Mouse (Mus musculus): Measurements from ENCODE around the gene Gm4027.
"Not testable (repeated sequence)": the region's sequence is repeated elsewhere in the genome, so short reads cannot be mapped to it uniquely, and the experiment has no call there.

Gm4027 gene

DNA sequence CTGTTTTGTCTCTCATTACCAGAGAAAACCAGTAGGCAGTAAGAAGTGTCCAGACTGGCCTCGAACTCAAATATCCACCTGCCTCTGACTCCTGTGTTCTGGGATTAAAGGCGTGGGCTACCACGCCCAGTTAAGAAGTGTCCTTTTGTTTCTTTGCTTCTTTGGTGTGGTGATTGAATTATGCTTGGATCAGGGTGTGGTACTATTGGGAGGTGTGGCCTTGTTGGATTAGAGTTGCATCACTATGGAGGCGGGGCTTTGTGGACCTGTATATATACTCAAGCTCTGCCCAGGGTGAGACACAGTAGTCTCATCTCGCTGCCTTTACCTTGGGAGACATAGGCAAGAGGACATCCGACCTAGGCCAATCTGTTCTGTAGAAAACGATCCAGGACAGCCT lies at the start of gene Gm4027:
Gene Gm4027 (plus strand): TSS at position 301 of the 400 bp plus-strand sequence.
- in situ Hi-C loops (cut with MboI; ENCODE audit: low sequenced_read_pairs): not testable (repeated sequence)

- in situ Hi-C loops (cut with MboI; ENCODE audit: low sequenced_read_pairs): not testable (repeated sequence)
Observed at GRCm38 (mm10) chr12:87601388-87601787, 17.3 kb upstream of the Gm4027 start.

- in situ Hi-C loops (cut with MboI; ENCODE audit: low sequenced_read_pairs): not testable (repeated sequence)
Observed at GRCm38 (mm10) chr12:87602388-87602787, 16.3 kb upstream of the Gm4027 start, which contains the start of gene Oog1. Gene Oog1 (plus strand): TSS chr12:87602688.

GRCm38 (mm10) chr12:87644520-87644919 lies 25.9 kb downstream of the Gm4027 start, which contains the start of gene Gm16381:
Gene Gm16381 (minus strand): TSS chr12:87644620.
- in situ Hi-C loops (cut with MboI; ENCODE audit: low sequenced_read_pairs): not testable (repeated sequence)

GRCm38 (mm10) chr12:87652916-87653703 lies 34.4 kb downstream of the Gm4027 start:
- in situ Hi-C loops (cut with MboI; ENCODE audit: low sequenced_read_pairs): not testable (repeated sequence)
